Mouse (Mus musculus) 3134 (cell line): ENCODE results near the gene Adamts17.
A peak's percentile ranks its signal among the peaks of the same experiment; 100 is the strongest.

Source experiments
- DNase-seq: peaks from one replicate; pipeline ENCODE4 v3.0.0-alpha.2; 2011; ENCODE audit warnings: low spot score; ENCODE audit not compliant: insufficient read length; ENCODE audit errors: extremely low read depth

Adamts17 gene

DNA sequence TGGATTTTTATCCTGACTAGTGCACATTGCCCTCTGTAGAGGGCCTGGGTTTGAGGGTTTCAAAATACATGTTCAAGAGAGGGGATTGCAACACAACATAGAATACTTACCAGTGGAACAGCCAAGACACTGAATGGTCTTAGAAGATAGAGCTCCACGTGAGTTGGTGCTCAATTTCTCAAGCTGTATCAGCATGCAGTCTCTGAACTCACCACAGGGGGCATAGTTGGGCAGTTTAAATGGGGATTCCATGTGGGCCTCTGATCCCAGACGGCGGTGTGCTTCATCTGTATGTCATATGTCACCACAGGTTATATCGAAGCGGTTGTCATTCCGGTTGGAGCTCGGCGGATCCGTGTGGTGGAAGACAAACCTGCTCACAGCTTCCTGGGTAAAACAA is 222.2 kb downstream of the Adamts17 start:
- DNase-seq, result no peak

GRCm38 (mm10) chr7:67062571-67062970 is 223.0 kb downstream of the Adamts17 start:
- DNase-seq, result no peak

DNA sequence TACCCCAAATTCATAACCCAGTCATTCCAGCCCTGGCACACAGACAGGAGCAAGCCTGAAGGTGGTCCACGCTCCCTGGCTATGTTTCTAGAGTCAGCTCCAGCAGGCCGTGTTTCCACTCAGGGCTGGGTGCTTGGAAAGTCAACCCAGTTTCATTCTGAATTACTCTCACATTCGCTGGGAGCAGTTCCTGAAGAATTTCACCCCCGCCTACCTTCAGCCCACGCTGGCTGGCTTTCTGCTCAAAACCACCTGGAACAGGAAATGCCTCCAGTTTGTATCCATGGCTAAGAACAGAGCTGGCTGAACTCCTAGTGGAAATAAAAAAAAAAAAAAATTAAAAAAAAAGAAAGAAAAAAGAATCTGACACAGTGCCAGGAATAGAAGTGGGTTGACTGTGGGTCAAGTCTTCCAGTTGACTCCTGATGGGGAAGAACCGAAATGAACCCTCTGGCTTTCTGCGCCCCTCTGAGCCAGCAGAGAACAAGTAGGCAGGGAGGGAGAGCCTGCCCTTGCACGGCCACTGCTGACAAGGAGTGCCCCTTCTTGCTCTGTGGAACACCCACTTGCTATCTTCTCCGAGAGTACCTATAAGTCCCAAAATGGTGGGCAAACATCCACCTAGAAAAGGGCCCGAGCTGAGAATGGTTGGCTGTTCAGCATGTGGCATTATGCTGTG is 225.2 kb downstream of the Adamts17 start:
- DNase-seq, result no peak

DNA sequence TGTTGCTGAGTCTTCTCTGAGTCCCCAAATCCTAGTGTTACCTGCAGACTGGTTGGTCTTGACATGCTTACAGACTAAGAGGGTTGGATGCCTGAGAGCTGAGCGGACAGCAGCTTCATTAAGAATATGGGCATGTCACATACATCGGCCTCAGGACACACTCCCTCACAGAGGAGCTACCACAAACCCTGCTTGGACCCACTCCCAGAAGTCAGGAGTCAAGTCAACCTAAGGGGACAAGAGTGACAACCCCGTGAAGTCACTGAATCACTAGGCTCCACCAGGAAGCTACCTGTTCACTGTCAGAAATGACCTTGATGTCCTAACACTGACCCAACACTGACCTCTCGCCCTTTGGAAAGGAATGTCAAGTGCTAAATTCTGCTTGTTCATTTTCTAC is 226.1 kb downstream of the Adamts17 start:
- DNase-seq, result no peak

GRCm38 (mm10) chr7:67072015-67072685 is 232.6 kb downstream of the Adamts17 start:
- DNase-seq, result no peak

DNA sequence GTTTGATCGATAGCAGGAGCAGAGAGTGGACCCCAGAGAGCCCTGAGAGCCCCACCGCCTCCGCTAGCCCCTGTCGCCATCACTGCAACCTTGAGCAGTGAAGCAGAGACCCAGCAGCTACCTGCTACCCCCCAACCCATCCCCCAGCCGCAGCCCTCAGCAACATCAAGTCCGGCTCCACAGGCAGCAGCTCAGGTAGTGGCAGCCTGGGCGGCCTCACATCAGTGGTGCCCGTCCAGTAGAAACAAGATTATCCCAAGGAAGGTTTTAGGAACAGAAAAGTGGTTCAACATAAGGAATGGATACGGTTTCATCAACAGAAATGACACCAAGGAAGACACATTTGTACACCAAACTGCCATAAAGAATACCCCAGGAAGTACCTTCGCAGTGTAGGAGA is 243.2 kb downstream of the Adamts17 start:
- DNase-seq, result no peak

DNA sequence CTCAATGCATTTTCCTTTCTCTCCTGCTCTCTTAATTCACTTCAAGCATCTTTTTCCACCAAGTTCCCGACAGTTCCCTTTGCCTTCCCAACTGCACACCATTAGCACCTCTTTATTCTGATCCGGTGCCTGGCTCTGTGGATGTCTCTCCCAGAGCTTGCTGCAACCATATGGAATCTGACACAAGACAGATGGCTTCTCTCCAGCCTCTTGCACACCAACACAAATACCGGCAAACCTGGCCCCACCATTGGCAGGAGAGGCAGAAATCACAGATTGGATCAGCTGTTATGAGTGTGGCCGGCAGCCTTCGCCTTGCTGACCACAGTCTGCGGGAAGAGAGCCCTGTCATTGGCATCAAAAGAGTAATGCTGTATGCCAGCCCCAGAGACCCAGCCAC is 248.2 kb downstream of the Adamts17 start:
- no peak for DNase-seq

DNA sequence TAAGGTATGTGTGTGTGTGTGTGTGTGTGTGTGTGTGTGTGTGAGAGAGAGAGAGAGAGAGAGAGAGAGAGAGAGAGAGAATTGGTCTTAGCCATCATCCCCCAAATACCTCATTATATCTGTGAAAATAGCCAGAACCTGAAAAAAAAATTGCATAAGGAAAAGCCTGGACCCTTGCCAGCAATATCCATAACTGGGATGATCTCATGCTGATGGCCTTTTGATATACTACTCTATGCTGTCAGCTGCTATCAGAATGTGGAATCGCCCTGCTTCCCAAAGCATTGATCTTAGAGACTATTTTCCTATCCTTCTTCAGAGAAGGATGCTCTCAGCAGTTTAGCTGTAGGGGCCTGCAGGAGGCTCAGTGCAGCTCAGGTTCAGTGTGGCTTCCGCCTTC is 257.6 kb downstream of the Adamts17 start:
- DNase-seq, result no peak

DNA sequence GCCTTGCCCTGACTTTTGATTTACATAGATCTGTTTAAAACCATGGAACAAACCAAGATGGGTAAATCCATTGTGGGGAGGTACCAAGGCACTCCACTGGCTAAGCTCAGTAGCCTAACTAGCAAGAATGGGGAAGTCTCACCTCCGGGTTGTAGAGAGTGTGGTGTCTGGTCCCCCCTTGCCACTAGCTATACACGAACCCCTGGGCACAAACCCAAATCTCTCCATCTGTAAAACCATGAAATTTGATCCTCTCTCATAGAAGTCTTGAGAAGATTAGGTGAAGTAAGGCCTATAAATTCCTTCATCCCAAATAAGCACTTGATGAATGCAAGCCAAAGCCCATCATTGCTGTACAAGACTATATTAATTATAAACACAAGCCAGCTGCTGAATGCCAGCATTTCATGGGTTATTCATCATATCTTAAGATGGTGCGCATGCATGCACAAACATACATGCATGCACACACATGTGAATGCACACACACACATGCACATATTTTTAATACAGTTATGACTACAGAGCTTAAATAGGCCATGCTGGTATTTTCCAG is 262.0 kb downstream of the Adamts17 start:
- DNase-seq, result no peak

DNA sequence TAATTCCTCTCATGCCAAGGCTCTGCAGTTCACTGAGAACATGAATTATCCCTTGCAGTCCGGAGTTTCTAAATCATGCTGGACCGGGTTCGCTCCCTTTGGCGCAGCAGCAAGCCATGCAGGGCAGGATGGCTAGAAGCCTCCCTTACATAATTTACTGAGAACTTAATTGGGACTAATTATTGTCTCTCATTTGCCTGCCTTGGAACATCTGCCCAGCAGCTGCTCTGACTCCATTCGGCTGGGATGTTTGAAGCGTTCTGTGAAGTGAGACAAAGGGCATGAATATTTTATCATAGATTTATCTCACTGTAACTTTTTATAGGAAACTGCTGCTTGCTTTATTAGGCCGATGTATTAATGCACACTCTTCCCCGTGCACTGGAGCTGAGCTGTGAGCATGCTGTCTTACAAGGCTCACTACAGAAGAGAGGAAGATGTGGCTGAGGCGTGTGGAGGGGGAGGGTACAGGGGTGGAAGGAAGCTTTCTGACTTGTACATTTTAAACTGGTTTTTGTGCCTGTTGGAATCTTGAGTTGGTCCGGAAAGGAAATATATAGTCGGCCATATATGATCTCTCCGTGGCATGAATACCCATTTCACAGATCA is 271.1 kb downstream of the Adamts17 start:
- DNase-seq, result no peak

- DNase-seq, result peak; percentile 45
Measured at GRCm38 (mm10) chr7:67112495-67113216, 273.1 kb downstream of the Adamts17 start.

GRCm38 (mm10) chr7:67114056-67114455 is 274.5 kb downstream of the Adamts17 start:
- DNase-seq, result peak; percentile 9

DNA sequence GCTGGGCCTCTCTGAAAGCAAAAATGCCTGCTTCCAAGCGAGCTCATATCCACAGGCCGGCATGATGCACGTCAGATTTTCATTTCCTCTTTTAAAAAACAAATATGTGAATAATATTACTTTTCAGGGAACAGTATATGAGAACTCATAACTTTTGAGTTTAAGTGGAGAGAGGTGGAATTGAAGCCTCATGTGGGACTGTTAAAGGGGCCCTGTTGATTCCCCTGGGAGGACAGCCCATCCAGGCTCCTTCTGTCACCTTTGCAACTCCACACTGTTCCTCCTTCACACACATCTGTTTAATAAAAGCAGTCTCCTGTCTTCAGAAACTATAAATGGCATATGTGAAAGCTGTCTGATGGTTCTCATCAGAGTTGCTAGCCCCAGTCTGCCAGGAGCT is 275.5 kb downstream of the Adamts17 start:
- no peak for DNase-seq

DNA sequence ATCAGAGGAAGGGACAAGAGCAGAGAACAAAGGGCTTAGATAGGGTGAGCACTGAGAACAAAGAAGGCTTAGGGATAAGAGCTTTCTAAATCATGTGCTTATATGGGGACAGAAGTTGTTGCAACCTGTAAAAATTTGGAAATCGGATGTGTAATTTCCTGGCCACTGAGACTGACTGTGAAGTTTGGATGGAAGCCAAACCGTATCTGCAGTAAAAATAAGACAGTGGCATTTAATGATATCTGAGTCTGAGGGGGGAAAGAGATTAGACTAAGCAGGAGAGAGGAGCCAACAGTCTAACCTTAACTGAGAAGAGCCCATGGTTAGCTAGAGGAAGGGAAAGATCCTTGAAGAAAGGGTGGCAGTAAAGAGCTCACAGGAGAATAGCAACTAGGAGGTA is 295.6 kb downstream of the Adamts17 start:
- DNase-seq, result no peak

GRCm38 (mm10) chr7:67142347-67143015 is 302.9 kb downstream of the Adamts17 start:
- no peak for DNase-seq

DNA sequence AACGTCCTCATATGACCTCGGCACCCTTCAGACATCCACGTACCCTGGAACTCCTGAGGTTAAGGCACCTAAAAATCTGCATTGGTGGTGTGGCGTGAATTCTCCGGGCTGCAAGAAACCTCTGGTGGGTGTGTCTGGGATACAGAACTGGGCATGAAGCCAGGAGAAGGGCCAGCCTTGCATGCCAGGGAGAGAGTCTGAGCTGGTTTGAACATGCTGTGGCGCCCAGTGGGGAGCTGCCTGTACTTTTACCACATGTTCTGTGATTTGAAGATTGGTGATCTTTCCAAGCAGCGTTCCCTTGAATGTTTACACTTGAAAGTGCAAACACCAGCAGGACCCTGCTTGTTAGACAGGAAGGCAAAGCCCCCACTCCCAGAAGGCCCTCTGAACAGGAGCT is 306.2 kb downstream of the Adamts17 start:
- DNase-seq, result no peak

DNA sequence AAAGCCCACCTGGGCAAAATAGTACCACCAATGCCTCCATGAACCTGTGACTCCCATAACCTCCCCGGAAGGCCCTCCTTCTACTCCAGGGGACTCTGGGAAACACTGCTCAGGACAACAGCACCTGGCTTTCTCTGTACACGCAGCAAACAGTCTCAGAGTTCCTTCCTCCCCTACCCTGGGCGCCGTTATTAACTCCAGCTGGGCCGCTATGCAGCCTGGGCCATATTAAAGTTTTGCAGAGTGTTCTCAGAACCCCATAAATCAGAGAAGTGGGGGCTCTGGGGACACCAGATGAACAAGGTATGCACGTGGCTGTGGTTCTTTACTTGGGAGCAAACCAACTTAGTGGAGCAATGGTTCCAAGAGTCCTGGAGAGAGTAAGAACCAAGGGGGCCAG is 306.6 kb downstream of the Adamts17 start:
- DNase-seq, result no peak

DNA sequence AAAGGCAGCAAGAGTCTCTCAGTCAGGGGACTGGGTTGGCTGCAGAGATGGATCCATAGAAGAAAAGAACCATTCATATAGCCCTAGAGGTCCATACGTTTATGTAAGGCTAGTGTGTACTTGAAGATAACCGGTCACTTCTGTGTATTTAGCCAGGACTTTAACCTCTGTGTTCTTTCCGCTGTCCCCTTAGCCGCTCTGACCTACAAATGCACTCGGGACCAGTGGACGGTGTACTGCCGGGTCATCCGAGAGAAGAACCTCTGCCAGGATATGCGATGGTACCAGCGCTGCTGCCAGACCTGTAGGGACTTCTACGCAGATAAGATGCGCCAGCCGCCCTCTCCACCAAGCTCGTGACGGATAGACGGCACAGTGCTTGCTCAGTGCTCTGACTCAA is 310.2 kb downstream of the Adamts17 start:
- no peak for DNase-seq

GRCm38 (mm10) chr7:67152626-67153025 is 313.1 kb downstream of the Adamts17 start:
- DNase-seq, result no peak

- DNase-seq, result no peak
Measured at GRCm38 (mm10) chr7:67162135-67162534, 322.6 kb downstream of the Adamts17 start.

DNA sequence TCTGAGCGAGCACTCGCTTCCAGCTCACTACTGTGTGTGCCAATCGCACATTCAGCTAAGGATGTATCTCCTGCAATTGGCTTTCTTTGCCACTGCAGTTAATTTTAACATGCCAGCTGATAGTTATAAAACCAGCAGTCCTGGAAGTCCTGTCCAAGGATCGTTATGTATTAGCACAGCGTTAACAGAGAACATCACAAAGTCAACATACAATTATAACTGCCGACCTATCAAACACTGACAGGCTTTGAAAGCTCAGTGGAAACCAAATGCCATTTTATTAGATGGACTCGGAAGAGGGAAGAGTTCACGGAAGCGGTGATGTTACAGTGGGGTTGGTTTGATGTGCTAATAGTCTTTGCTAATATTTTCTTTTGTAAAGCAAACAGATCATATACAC is 328.8 kb downstream of the Adamts17 start:
- no peak for DNase-seq
